Mouse (Mus musculus) cerebellum, postnatal 36 days (tissue): ENCODE measurements at regions not wholly inside any gene's neighbourhood (a gene's known extent, or its start where the extent isn't known, plus 50 kb on each side); places are given as distances from the start of the nearest gene placed in this dataset.

Experiments used
- DNase-seq, 2 experiments: peaks; one replicate each; pipeline ENCODE4 v3.0.0; 2021 to 2022; ENCODE audit warnings: mixed read lengths in 2 of 2

DNA sequence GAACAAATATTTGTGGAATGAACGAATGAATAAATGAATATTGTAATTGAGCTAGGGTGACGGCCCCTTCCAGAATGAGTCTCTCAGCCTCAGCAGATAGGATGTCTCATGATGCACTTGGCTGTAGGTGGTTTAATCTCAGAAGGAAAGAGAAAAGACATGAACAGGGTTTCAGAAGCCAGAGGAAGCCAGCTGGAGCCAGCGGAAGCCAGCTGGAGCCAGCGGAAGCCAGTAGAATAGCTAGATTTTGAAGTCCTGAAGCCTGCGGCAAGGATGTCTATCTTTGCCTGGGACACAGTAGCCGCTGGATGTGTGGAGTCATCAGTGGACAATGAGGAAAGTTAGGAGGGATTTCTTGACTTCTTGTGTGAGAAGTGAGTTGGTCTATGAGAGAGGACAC, 188.3 kb upstream of the Ppp2r3a start:
- DNase-seq, result no peak

DNA sequence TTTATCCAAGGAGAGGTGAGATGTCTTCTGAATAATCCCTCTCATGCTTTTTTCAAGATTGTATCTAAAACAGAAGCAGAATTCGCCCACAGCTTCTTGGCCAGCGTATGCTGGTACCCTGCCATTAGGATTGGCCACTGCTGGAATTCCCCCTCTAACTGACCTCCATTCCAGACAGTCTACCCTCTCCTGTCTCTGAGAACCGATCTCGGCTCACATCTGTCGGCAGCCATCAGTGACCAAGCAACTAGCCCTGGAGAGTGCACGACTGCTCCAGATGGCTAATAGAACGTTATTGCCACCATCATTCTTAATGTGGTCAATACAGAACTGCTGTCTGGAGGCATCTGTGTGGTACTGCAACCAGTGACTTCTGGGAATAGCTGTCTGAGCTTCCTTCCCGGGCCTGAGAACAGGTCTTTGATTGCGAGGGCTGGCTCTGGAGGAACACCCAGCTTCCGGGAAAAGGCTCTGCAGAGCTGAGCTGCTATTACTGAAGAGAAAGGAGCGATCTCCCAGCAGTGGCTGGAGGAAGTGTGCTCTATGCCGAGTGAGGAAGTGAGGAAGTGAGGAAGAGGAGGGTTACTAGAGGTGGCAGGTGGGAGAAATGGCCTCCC, 187.1 kb upstream of the Ppp2r3a start:
- no peak for DNase-seq

- DNase-seq, result no peak
These were observed 173.5 kb upstream of the Ppp2r3a start for GRCm38 (mm10) chr9:101424974-101425670.

- DNase-seq, result no peak
These were observed 171.4 kb upstream of the Ppp2r3a start for GRCm38 (mm10) chr9:101423041-101423440.

DNA sequence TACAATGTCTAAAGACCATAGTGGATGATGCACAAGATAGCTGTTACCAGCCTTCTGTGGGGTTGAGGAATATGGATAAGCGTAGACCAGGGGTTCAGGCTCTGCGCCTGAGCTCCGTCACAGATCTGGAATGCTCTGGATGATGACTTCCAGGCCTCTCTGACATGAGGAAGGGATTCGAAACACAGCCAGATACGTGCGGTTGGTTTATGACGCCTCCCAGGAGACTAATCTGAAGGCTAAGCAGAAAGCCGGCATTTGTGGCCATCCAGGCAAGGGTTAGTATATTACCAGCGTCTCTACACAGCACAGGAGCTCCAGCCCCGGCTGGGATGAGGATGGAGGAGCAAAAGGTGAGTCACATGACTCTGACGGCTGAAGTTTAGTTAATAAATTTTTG, 170.4 kb upstream of the Ppp2r3a start:
- DNase-seq, result no peak

- no peak for DNase-seq
These were observed 169.5 kb upstream of the Ppp2r3a start for GRCm38 (mm10) chr9:101421136-101421535.

DNA sequence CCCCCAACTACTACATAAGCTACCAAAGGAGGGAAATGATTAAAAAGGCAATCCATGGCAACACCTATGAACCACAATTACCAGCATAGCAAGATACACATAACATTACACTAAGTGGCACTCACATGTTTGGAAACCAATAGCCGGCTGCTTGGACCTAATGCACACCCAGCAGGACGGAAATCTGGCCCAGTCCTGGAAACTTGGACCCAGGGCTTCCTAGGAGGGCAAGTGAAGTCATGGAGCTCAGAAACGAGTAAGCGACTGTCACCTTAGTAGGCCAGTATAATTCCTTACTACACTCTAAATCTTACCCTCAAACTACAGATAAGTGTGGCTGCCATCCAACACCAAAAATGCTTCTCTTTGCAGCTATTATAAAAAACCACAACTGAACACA, 168.6 kb upstream of the Ppp2r3a start:
- no peak for DNase-seq

DNA sequence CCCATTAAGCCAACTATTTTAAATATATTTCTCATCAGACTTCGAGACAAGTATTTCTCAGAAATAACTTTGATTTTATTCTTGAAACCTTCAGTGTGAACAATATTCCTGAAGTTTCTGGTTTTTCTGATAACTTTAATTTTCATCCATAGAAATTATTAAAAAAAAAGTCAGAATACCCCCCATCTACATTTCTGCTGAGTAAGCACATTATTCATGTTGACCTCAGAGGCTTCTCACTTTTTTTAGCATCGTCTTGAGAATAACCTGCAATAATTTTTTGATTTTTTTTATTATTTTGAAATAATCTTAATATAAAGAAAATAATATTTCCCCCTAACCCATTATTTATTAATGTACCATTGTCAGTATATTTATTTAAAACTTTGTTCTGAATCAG, 166.1 kb upstream of the Ppp2r3a start:
- DNase-seq, result no peak

- DNase-seq, result no peak
These were observed 164.7 kb upstream of the Ppp2r3a start for GRCm38 (mm10) chr9:101416321-101416720.

- DNase-seq, result no peak
These were observed 161.6 kb upstream of the Ppp2r3a start for GRCm38 (mm10) chr9:101413071-101413633.

DNA sequence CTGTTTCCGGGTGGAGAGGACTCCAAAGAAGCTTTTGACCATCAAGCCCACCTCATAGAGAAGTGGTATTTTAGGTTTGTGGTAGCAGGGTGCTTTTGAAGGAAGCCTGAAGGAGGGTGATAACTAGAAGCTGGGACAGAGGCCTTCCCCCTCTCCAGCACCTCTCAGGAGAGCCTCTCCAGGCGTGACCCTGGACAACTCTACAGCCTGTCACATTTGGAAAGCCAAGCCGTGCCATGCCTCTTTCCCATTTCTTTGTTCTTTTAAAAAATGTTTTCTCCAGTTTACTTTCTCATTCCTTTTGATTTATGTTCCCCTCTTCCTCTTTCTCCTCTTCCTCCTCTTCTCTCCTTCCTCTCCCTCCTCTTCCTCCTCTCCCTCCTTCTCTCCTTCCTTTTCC, 160.4 kb upstream of the Ppp2r3a start:
- no peak for DNase-seq

GRCm38 (mm10) chr9:101411532-101411880, 159.9 kb upstream of the Ppp2r3a start:
- DNase-seq, result no peak

DNA sequence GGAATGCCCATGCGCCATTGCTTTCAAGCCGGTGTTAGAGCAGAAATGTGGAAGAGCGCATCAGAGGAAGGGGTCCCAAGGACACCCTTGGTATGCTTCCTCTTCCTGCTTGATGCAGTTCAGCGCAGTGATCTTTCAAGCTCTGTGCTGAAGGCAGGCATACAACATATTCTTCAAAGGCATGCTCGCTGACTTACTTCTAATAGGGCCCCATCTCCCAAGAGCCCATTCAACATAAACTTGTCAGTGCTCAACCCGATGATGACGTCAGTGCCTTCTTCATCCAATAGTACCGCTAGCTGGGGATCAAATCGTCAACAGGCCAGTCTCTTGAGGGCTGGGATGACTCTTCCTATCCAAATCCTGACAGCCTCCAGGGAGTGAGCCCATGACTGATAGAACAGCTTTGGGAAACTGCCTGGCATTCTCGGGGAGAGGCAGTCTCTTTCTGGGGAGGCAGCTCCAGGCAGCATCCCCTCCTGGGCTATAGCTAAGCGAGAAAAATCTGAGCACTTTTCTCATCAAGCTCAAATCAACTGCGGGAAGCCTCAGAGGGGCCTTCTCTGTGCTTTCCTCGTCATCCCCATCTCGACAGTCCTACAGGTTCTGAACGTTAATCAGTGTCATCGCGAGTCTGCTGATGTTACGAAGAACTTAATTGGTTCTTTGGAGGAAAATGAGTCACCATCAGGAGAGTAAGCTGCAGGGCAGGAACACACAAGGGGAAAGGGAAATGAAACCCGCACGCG, 159.4 kb upstream of the Ppp2r3a start:
- no peak for DNase-seq

- DNase-seq, result no peak
These were observed 158.8 kb upstream of the Ppp2r3a start for GRCm38 (mm10) chr9:101410348-101410747.

GRCm38 (mm10) chr9:101408116-101408515, 156.5 kb upstream of the Ppp2r3a start:
- DNase-seq, result no peak

- DNase-seq, result peak; percentile 11 to 25
These were observed 155.5 kb upstream of the Ppp2r3a start for GRCm38 (mm10) chr9:101407141-101407540.

DNA sequence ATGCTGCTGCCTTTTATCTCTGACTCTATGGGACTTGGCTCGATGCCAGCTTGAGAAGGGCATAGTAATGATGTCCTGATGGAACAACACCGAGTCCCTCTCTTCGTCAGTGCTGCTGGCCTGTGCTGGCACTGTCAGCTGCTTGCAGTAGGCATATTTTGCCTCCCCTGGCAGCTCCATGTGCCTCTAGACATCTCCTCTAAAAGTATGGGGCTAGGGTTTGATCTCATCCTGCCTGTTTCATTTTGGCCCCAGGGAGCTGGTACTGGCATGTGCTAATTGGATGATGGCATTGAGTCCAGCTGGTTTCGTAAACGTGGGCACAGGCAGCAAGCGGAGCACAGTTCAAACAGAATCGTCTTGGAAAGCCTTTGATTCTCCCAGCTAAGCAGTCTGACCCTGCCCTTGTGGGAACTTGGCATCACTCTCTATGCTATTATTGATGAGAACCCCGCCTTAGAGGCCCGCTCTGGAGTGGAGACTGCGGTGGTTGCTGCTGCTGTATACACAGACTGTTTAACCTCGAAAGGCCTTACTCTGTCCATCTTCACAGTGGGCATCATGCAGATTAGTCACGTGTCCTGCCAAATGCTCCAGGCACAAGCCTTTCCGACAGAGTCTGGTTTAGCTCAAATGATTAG, 153.0 kb upstream of the Ppp2r3a start:
- DNase-seq, result peak; percentile 24 to 46

DNA sequence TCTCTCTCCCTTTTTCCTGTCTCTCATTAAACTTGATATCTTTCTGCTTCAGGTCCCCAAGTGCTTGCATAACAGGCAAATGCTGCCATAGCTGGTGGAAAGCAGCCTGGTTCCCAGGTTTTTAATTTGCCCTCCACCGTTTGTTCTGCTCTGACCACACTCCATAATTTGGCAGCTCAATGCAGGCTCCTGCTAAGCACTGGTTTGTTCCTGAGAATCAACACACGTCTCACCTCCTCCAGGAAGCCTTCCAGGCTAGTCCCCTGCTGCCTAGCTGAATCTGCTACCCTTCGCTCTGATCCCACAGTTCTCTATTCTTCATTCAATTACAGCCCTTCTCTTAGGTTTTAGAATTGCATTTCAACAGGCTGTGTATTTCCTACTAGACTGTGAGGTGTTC, 152.4 kb upstream of the Ppp2r3a start:
- no peak for DNase-seq

- no peak for DNase-seq
These were observed 151.1 kb upstream of the Ppp2r3a start for GRCm38 (mm10) chr9:101402544-101403194.

GRCm38 (mm10) chr9:101401416-101401815, 149.8 kb upstream of the Ppp2r3a start:
- DNase-seq, result no peak

DNA sequence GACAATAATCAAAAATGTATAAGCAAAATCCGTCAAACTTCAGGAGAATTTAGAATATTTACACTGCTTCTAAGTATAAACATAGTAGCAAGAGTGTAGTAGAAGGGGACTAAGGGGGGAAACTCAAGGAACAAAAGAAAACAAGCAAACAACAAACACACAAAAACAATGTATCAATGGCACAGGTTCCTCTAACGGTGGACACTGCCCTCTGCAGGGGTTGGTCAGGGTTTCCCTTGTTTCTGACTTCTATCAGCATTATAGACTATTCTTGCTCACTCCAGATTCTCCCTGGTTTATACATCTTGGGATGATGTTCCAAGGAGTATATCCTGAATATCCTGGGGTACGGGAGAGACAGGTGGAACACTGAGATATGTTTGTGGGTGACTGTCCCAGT, 147.3 kb upstream of the Ppp2r3a start:
- no peak for DNase-seq

DNA sequence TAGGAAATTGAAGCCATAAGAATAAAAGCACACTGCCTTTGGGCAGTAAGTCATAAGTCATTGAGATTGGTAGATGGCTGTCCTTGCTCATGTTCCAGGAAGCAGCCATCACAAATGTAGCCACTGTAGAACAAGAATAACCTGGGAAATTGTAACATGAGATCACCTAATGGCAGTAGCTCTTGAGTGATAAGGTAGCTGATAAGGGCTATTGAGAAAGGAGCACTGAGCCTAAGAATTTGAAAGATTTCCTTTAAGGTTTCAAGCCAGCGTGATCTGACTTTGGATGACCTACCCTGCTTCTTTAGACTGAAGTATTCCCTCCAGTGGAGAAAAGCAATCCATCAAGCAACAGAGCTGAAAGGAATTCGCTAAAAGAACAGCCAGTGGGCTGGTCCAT, 117.8 kb upstream of the Ppp2r3a start:
- DNase-seq, result no peak

GRCm38 (mm10) chr9:101356607-101357006, 105.0 kb upstream of the Ppp2r3a start:
- no peak for DNase-seq
